Mouse (Mus musculus): ENCODE results near the gene Pafah1b3. TPM values are rescaled to one million over a fixed set of nuclear protein-coding genes. Genes with fewer than 3 reads are reported as not detected.

The Pafah1b3 gene
- polyA plus RNA-seq, 1 experiment from 2014 or later = 199 TPM

GRCm38 (mm10) chr7:25250141-25250972 lies 47.4 kb downstream of the Pafah1b3 start, which contains the start of gene Erf:
Erf (minus strand) TSS chr7:25250761.
- WGBS = under 1% methylated on average over 71 of the region's 81 CpGs
- Histone ChIP-seq H3K9ac (ENCODE audit: low read depth, low read length) (peak within 1 kb of the TSS; percentile 90), H3K27ac (ENCODE audit: low read depth, low read length) (peak within 1 kb of the TSS; percentile 99), H3K4me2 (replicated peaks; ENCODE audit: low read depth, low read length) (peak within 1 kb of the TSS; percentile 94), H3K4me1 (ENCODE audit: control insufficient read depth, insufficient read depth, low read length) (peaks cover 36% of the 10 kb centered on the region), H3K4me3 (ENCODE audit: low read length) (peak within 1 kb of the TSS; percentile 73), H3K9me3 (ENCODE audit: control insufficient read depth, low read length) (no peaks in the 10 kb centered on the region), H3K27me3 (ENCODE audit: control insufficient read depth, insufficient read depth, low read length) (no peaks in the 10 kb centered on the region), H3K36me3 (ENCODE audit: control insufficient read depth, insufficient read depth, low read length) (peaks cover 10% of the 10 kb centered on the region)
- peak; percentile 78 for ATAC-seq (ENCODE audit: low FRiP score, low TSS enrichment)

- Histone ChIP-seq H3K36me3 (ENCODE audit: control insufficient read depth, insufficient read depth, low read length) (peaks cover 19% of the 10 kb centered on the region), H3K27ac (ENCODE audit: low read depth, low read length) (peak overlapping the region; percentile 99), H3K4me2 (replicated peaks; ENCODE audit: low read depth, low read length) (peak overlapping the region; percentile 94), H3K4me1 (ENCODE audit: control insufficient read depth, insufficient read depth, low read length) (peaks cover 44% of the 10 kb centered on the region), H3K9me3 (ENCODE audit: control insufficient read depth, low read length) (no peaks in the 10 kb centered on the region), H3K9ac (ENCODE audit: low read depth, low read length) (peak overlapping the region; percentile 90), H3K27me3 (ENCODE audit: control insufficient read depth, insufficient read depth, low read length) (no peaks in the 10 kb centered on the region), H3K4me3 (ENCODE audit: low read length) (peak overlapping the region; percentile 73)
- 1% methylated on average over 30 of the region's 73 CpGs for WGBS
- ATAC-seq (ENCODE audit: low FRiP score, low TSS enrichment) = peak; percentile 65
Observed at GRCm38 (mm10) chr7:25249314-25250140, 48.3 kb downstream of the Pafah1b3 start.

- ATAC-seq (ENCODE audit: low FRiP score, low TSS enrichment) = peak; percentile 20; the same call in 1 of the 2 replicates
- H3K27me3 ChIP-seq (ENCODE audit: control insufficient read depth, insufficient read depth, low read length) = no peaks in the 10 kb centered on the region
- under 1% methylated on average over 22 of the region's 25 CpGs for WGBS
- peaks cover 47% of the 10 kb centered on the region for H3K4me1 ChIP-seq (ENCODE audit: control insufficient read depth, insufficient read depth, low read length)
- peak overlapping the region; percentile 99 for H3K27ac ChIP-seq (ENCODE audit: low read depth, low read length)
- H3K9me3 ChIP-seq (ENCODE audit: control insufficient read depth, low read length) = no peaks in the 10 kb centered on the region
- H3K36me3 ChIP-seq (ENCODE audit: control insufficient read depth, insufficient read depth, low read length) = peaks cover 25% of the 10 kb centered on the region
- peak overlapping the region; percentile 90 for H3K9ac ChIP-seq (ENCODE audit: low read depth, low read length)
- peak overlapping the region; percentile 94 for H3K4me2 ChIP-seq (replicated peaks; ENCODE audit: low read depth, low read length)
- peak overlapping the region; percentile 73 for H3K4me3 ChIP-seq (ENCODE audit: low read length)
Observed at GRCm38 (mm10) chr7:25248846-25249313, 48.9 kb downstream of the Pafah1b3 start.

- ATAC-seq (ENCODE audit: low FRiP score, low TSS enrichment) = peak; percentile 8; the same call in 1 of the 2 replicates
- H3K36me3 ChIP-seq (ENCODE audit: control insufficient read depth, insufficient read depth, low read length) = peaks cover 32% of the 10 kb centered on the region
- H3K4me1 ChIP-seq (ENCODE audit: control insufficient read depth, insufficient read depth, low read length) = peaks cover 47% of the 10 kb centered on the region
- H3K9ac ChIP-seq (ENCODE audit: low read depth, low read length) = peak overlapping the region; percentile 90
- H3K4me2 ChIP-seq (replicated peaks; ENCODE audit: low read depth, low read length) = peak overlapping the region; percentile 94
- H3K4me3 ChIP-seq (ENCODE audit: low read length) = peak overlapping the region; percentile 73
- under 1% methylated on average over 18 of the region's 18 CpGs for WGBS
- no peaks in the 10 kb centered on the region for H3K9me3 ChIP-seq (ENCODE audit: control insufficient read depth, low read length)
- H3K27me3 ChIP-seq (ENCODE audit: control insufficient read depth, insufficient read depth, low read length) = no peaks in the 10 kb centered on the region
- H3K27ac ChIP-seq (ENCODE audit: low read depth, low read length) = peak overlapping the region; percentile 99
Observed at GRCm38 (mm10) chr7:25248018-25248647, 49.7 kb downstream of the Pafah1b3 start.

- Histone ChIP-seq H3K36me3 (ENCODE audit: control insufficient read depth, insufficient read depth, low read length) (peaks cover 38% of the 10 kb centered on the region), H3K4me3 (ENCODE audit: low read length) (peak overlapping the region; percentile 73), H3K4me1 (ENCODE audit: control insufficient read depth, insufficient read depth, low read length) (peaks cover 47% of the 10 kb centered on the region), H3K27ac (ENCODE audit: low read depth, low read length) (peak overlapping the region; percentile 99), H3K9me3 (ENCODE audit: control insufficient read depth, low read length) (no peaks in the 10 kb centered on the region), H3K4me2 (replicated peaks; ENCODE audit: low read depth, low read length) (peak overlapping the region; percentile 94), H3K9ac (ENCODE audit: low read depth, low read length) (peak overlapping the region; percentile 90), H3K27me3 (ENCODE audit: control insufficient read depth, insufficient read depth, low read length) (no peaks in the 10 kb centered on the region)
- no peak for ATAC-seq (ENCODE audit: low FRiP score, low TSS enrichment)
- 10% methylated on average over 3 of the region's 3 CpGs for WGBS
Observed at GRCm38 (mm10) chr7:25247498-25247897, 50.3 kb downstream of the Pafah1b3 start.

GRCm38 (mm10) chr7:25246759-25247137 lies 51.0 kb downstream of the Pafah1b3 start:
- Histone ChIP-seq H3K4me1 (ENCODE audit: control insufficient read depth, insufficient read depth, low read length) (peaks cover 44% of the 10 kb centered on the region), H3K4me3 (ENCODE audit: low read length) (peak overlapping the region; percentile 73), H3K4me2 (replicated peaks; ENCODE audit: low read depth, low read length) (peak overlapping the region; percentile 94), H3K27me3 (ENCODE audit: control insufficient read depth, insufficient read depth, low read length) (no peaks in the 10 kb centered on the region), H3K27ac (ENCODE audit: low read depth, low read length) (peak overlapping the region; percentile 99; the same call in 1 of the 2 replicates), H3K36me3 (ENCODE audit: control insufficient read depth, insufficient read depth, low read length) (peaks cover 41% of the 10 kb centered on the region), H3K9me3 (ENCODE audit: control insufficient read depth, low read length) (no peaks in the 10 kb centered on the region), H3K9ac (ENCODE audit: low read depth, low read length) (peak overlapping the region; percentile 90)
- 25% methylated on average over 4 of the region's 4 CpGs for whole genome bisulfite sequencing
- ATAC-seq (ENCODE audit: low FRiP score, low TSS enrichment) = no peak

- peak overlapping the region; percentile 27; the same call in 1 of the 2 replicates for H3K27ac ChIP-seq (ENCODE audit: low read depth, low read length)
- H3K9me3 ChIP-seq (ENCODE audit: control insufficient read depth, low read length) = no peaks in the 10 kb centered on the region
- H3K27me3 ChIP-seq (ENCODE audit: control insufficient read depth, insufficient read depth, low read length) = no peaks in the 10 kb centered on the region
- WGBS = 46% methylated on average over 20 of the region's 20 CpGs
- peak overlapping the region; percentile 94 for H3K4me2 ChIP-seq (replicated peaks; ENCODE audit: low read depth, low read length)
- no peak for ATAC-seq (ENCODE audit: low FRiP score, low TSS enrichment)
- H3K36me3 ChIP-seq (ENCODE audit: control insufficient read depth, insufficient read depth, low read length) = peaks cover 41% of the 10 kb centered on the region
- peaks cover 38% of the 10 kb centered on the region for H3K4me1 ChIP-seq (ENCODE audit: control insufficient read depth, insufficient read depth, low read length)
- H3K9ac ChIP-seq (ENCODE audit: low read depth, low read length) = peak overlapping the region; percentile 90; the same call in 1 of the 2 replicates
- H3K4me3 ChIP-seq (ENCODE audit: low read length) = peak overlapping the region; percentile 73
Observed at GRCm38 (mm10) chr7:25246079-25246758, 51.6 kb downstream of the Pafah1b3 start.

All from kidney, embryonic 14.5 days (tissue).